Comparison of ENCODE assay signal across 28 mouse cellular contexts in genomic region chr14:33078110-33078509, GRCm38 (mm10).
"Had no signal": no experiment of that assay in that cellular context is flagged by ENCODE, and none has a peak within 500 bp of the region (broad histone marks: within the 10 kb centered on the region; RNA-seq: fewer than 3 reads in every experiment).

No protein-coding gene starts in this region.

- H3K9ac ChIP-seq: embryonic facial prominence, embryonic 12.5 days; embryonic facial prominence, embryonic 13.5 days; embryonic facial prominence, embryonic 15.5 days; forebrain, embryonic 12.5 days; forebrain, embryonic 13.5 days; forebrain, embryonic 15.5 days; forebrain, postnatal 0 days had no signal

- ATAC-seq: forebrain, embryonic 13.5 days; forebrain, embryonic 14.5 days; forebrain, embryonic 15.5 days; forebrain, embryonic 16.5 days; forebrain, postnatal 0 days had no signal

- H3K27ac ChIP-seq: embryonic facial prominence, embryonic 10.5 days; embryonic facial prominence, embryonic 12.5 days; embryonic facial prominence, embryonic 13.5 days; embryonic facial prominence, embryonic 15.5 days; forebrain, embryonic 10.5 days; forebrain, embryonic 12.5 days; forebrain, embryonic 13.5 days; forebrain, embryonic 15.5 days; gastrocnemius, adult 2 months; heart, adult 2 months; heart, embryonic 10.5 days had no signal

- H3K4me3 ChIP-seq: embryonic facial prominence, embryonic 10.5 days; embryonic facial prominence, embryonic 12.5 days; embryonic facial prominence, embryonic 13.5 days; embryonic facial prominence, embryonic 15.5 days; erythroblast, embryonic 14.5 days; forebrain, embryonic 10.5 days; forebrain, embryonic 12.5 days; forebrain, embryonic 13.5 days; forebrain, embryonic 15.5 days; gastrocnemius, adult 2 months; heart, adult 2 months; heart, embryonic 10.5 days had no signal

- H3K27me3 ChIP-seq: embryonic facial prominence, embryonic 12.5 days; embryonic facial prominence, embryonic 13.5 days; forebrain, embryonic 13.5 days had no signal

- H3K36me3 ChIP-seq: embryonic facial prominence, embryonic 10.5 days; embryonic facial prominence, embryonic 12.5 days; embryonic facial prominence, embryonic 13.5 days; embryonic facial prominence, embryonic 15.5 days; forebrain, embryonic 10.5 days; forebrain, embryonic 12.5 days; forebrain, embryonic 15.5 days; heart, embryonic 10.5 days had no signal

- H3K9me3 ChIP-seq: embryonic facial prominence, embryonic 10.5 days; embryonic facial prominence, embryonic 12.5 days; embryonic facial prominence, embryonic 13.5 days; embryonic facial prominence, embryonic 15.5 days; forebrain, embryonic 10.5 days; forebrain, embryonic 12.5 days; forebrain, embryonic 13.5 days; forebrain, embryonic 15.5 days; heart, embryonic 10.5 days had no signal

- DNase-seq: cerebellum, adult 2 months; cerebellum, adult 8-10 months; cerebellum, adult 9-10 months; cerebellum, adult 9-11 months; cerebellum, postnatal 10 days; cerebellum, postnatal 14 days; cerebellum, postnatal 25 days; cerebellum, postnatal 36 days; embryo, embryonic 11 days; forebrain, postnatal 0 days; gastrocnemius, adult 2 months; gastrocnemius, postnatal 10 days; gastrocnemius, postnatal 14 days; gastrocnemius, postnatal 25 days; heart, adult 18-20 months; heart, adult 2 months had no signal

- H3K4me2 ChIP-seq: embryonic facial prominence, embryonic 12.5 days; embryonic facial prominence, embryonic 13.5 days; embryonic facial prominence, embryonic 15.5 days; forebrain, embryonic 12.5 days; forebrain, embryonic 13.5 days; forebrain, embryonic 15.5 days had no signal

- H3K4me1 ChIP-seq: embryonic facial prominence, embryonic 10.5 days; embryonic facial prominence, embryonic 12.5 days; embryonic facial prominence, embryonic 13.5 days; embryonic facial prominence, embryonic 15.5 days; forebrain, embryonic 10.5 days; forebrain, embryonic 12.5 days had no signal
